Mouse (Mus musculus): ENCODE measurements around the gene Zfp990.
"Not testable (repeated sequence)": the region's sequence is repeated elsewhere in the genome, so short reads cannot be mapped to it uniquely, and the experiment has no call there.

The Zfp990 gene

DNA sequence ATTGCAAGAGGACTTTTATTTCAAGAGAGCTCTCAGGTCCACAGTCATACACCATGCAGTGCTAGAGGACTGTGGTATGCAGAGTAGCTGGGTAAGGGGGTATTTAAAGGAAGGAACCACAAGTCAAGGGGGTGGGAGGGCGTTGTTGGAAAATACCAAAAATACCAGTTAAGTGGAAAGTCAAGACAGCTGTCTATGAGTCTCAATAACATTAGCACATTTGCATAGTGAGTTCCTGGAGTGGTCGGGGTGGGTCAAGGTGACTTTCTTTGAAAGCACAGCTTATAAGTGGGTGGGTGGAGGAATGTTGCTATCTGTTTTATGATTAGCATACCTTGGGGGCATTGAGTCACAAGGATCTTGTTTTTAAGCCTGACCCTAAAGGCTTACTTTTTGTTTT is 75.5 kb downstream of the Zfp990 start:
- not testable (repeated sequence) for DNase-seq (ENCODE audit: low read depth, low spot score)

Data from retina, adult 2 months (tissue).